Mouse (Mus musculus): Measurements from ENCODE around the gene Ephb1. TPM values are rescaled to one million over a fixed set of nuclear protein-coding genes. Genes with fewer than 3 reads are reported as not detected.

Ephb1 gene
- polyA plus RNA-seq, 1 experiment = 3.0 TPM

- TF ChIP-seq CTCF (IDR thresholded peaks at IDR 0.05; ENCODE audit: control insufficient read depth, insufficient read depth, insufficient replicate concordance, low read depth, low read length) (no peak), POLR2A (IDR thresholded peaks at IDR 0.05; ENCODE audit: control insufficient read depth, low read depth, low read length) (no peak)
- H3K27me3 ChIP-seq (ENCODE audit: control insufficient read depth, insufficient read depth, low read length) = no peaks in the 10 kb centered on the region
- peaks cover 3% of the 10 kb centered on the region for H3K4me1 ChIP-seq (ENCODE audit: control insufficient read depth, insufficient read depth, low read length)
- no peak overlapping the region for H3K27ac ChIP-seq (ENCODE audit: control insufficient read depth, insufficient read depth, low read depth, low read length)
- no peaks in the 10 kb centered on the region for H3K36me3 ChIP-seq (ENCODE audit: control insufficient read depth, insufficient read depth, low read length)
- H3K4me3 ChIP-seq (ENCODE audit: control insufficient read depth, low read depth, low read length) = no peak overlapping the region
Observed at GRCm38 (mm10) chr9:102359311-102359710, 4.8 kb upstream of the Ephb1 start.

GRCm38 (mm10) chr9:102358711-102359110, 4.2 kb upstream of the Ephb1 start:
- Histone ChIP-seq H3K27me3 (ENCODE audit: control insufficient read depth, insufficient read depth, low read length) (no peaks in the 10 kb centered on the region), H3K4me3 (ENCODE audit: control insufficient read depth, low read depth, low read length) (no peak overlapping the region), H3K4me1 (ENCODE audit: control insufficient read depth, insufficient read depth, low read length) (peaks cover 5% of the 10 kb centered on the region), H3K27ac (ENCODE audit: control insufficient read depth, insufficient read depth, low read depth, low read length) (no peak overlapping the region), H3K36me3 (ENCODE audit: control insufficient read depth, insufficient read depth, low read length) (no peaks in the 10 kb centered on the region)
- TF ChIP-seq POLR2A (IDR thresholded peaks at IDR 0.05; ENCODE audit: control insufficient read depth, low read depth, low read length) (no peak), CTCF (IDR thresholded peaks at IDR 0.05; ENCODE audit: control insufficient read depth, insufficient read depth, insufficient replicate concordance, low read depth, low read length) (no peak)

- no peaks in the 10 kb centered on the region for H3K27me3 ChIP-seq (ENCODE audit: control insufficient read depth, insufficient read depth, low read length)
- TF ChIP-seq POLR2A (IDR thresholded peaks at IDR 0.05; ENCODE audit: control insufficient read depth, low read depth, low read length) = no peak
- TF ChIP-seq CTCF (IDR thresholded peaks at IDR 0.05; ENCODE audit: control insufficient read depth, insufficient read depth, insufficient replicate concordance, low read depth, low read length) = no peak
Observed at GRCm38 (mm10) chr9:102358011-102358410, 3.5 kb upstream of the Ephb1 start.

GRCm38 (mm10) chr9:102356516-102356915, 2.0 kb upstream of the Ephb1 start:
- Histone ChIP-seq H3K27me3 (ENCODE audit: control insufficient read depth, insufficient read depth, low read length) (no peaks in the 10 kb centered on the region), H3K36me3 (ENCODE audit: control insufficient read depth, insufficient read depth, low read length) (no peaks in the 10 kb centered on the region), H3K4me3 (ENCODE audit: control insufficient read depth, low read depth, low read length) (no peak overlapping the region), H3K27ac (ENCODE audit: control insufficient read depth, insufficient read depth, low read depth, low read length) (no peak overlapping the region), H3K4me1 (ENCODE audit: control insufficient read depth, insufficient read depth, low read length) (peaks cover 6% of the 10 kb centered on the region)
- TF ChIP-seq POLR2A (IDR thresholded peaks at IDR 0.05; ENCODE audit: control insufficient read depth, low read depth, low read length) (no peak), CTCF (IDR thresholded peaks at IDR 0.05; ENCODE audit: control insufficient read depth, insufficient read depth, insufficient replicate concordance, low read depth, low read length) (no peak)

More at GRCm38 (mm10) chr9:102358011-102358410, 3.5 kb upstream of the Ephb1 start:
- Histone ChIP-seq H3K27ac (ENCODE audit: control insufficient read depth, insufficient read depth, low read depth, low read length) (no peak overlapping the region), H3K4me1 (ENCODE audit: control insufficient read depth, insufficient read depth, low read length) (peaks cover 6% of the 10 kb centered on the region), H3K36me3 (ENCODE audit: control insufficient read depth, insufficient read depth, low read length) (no peaks in the 10 kb centered on the region), H3K4me3 (ENCODE audit: control insufficient read depth, low read depth, low read length) (no peak overlapping the region)

- Histone ChIP-seq H3K4me1 (ENCODE audit: control insufficient read depth, insufficient read depth, low read length) (peaks cover 6% of the 10 kb centered on the region), H3K27ac (ENCODE audit: control insufficient read depth, insufficient read depth, low read depth, low read length) (no peak overlapping the region), H3K36me3 (ENCODE audit: control insufficient read depth, insufficient read depth, low read length) (no peaks in the 10 kb centered on the region), H3K4me3 (ENCODE audit: control insufficient read depth, low read depth, low read length) (no peak overlapping the region), H3K27me3 (ENCODE audit: control insufficient read depth, insufficient read depth, low read length) (no peaks in the 10 kb centered on the region)
- TF ChIP-seq CTCF (IDR thresholded peaks at IDR 0.05; ENCODE audit: control insufficient read depth, insufficient read depth, insufficient replicate concordance, low read depth, low read length) (no peak), POLR2A (IDR thresholded peaks at IDR 0.05; ENCODE audit: control insufficient read depth, low read depth, low read length) (no peak)
Observed at GRCm38 (mm10) chr9:102355726-102356125, 1.2 kb upstream of the Ephb1 start.

- H3K36me3 ChIP-seq (ENCODE audit: control insufficient read depth, insufficient read depth, low read length) = no peaks in the 10 kb centered on the region
- H3K4me1 ChIP-seq (ENCODE audit: control insufficient read depth, insufficient read depth, low read length) = peaks cover 6% of the 10 kb centered on the region
- TF ChIP-seq POLR2A (IDR thresholded peaks at IDR 0.05; ENCODE audit: control insufficient read depth, low read depth, low read length) (no peak), CTCF (IDR thresholded peaks at IDR 0.05; ENCODE audit: control insufficient read depth, insufficient read depth, insufficient replicate concordance, low read depth, low read length) (no peak)
- peak overlapping the region; percentile 80 for H3K4me3 ChIP-seq (ENCODE audit: control insufficient read depth, low read depth, low read length)
- H3K27ac ChIP-seq (ENCODE audit: control insufficient read depth, insufficient read depth, low read depth, low read length) = no peak overlapping the region
- H3K27me3 ChIP-seq (ENCODE audit: control insufficient read depth, insufficient read depth, low read length) = no peaks in the 10 kb centered on the region
Observed at GRCm38 (mm10) chr9:102353636-102354491, 629 bp downstream of the Ephb1 start.

GRCm38 (mm10) chr9:102353056-102353635, 1.3 kb downstream of the Ephb1 start:
- no peak overlapping the region; the same call in 1 of the 2 replicates for H3K4me3 ChIP-seq (ENCODE audit: control insufficient read depth, low read depth, low read length)
- peaks cover 6% of the 10 kb centered on the region for H3K4me1 ChIP-seq (ENCODE audit: control insufficient read depth, insufficient read depth, low read length)
- TF ChIP-seq POLR2A (IDR thresholded peaks at IDR 0.05; ENCODE audit: control insufficient read depth, low read depth, low read length) (no peak), CTCF (IDR thresholded peaks at IDR 0.05; ENCODE audit: control insufficient read depth, insufficient read depth, insufficient replicate concordance, low read depth, low read length) (no peak)
- no peak overlapping the region for H3K27ac ChIP-seq (ENCODE audit: control insufficient read depth, insufficient read depth, low read depth, low read length)
- H3K36me3 ChIP-seq (ENCODE audit: control insufficient read depth, insufficient read depth, low read length) = no peaks in the 10 kb centered on the region
- H3K27me3 ChIP-seq (ENCODE audit: control insufficient read depth, insufficient read depth, low read length) = no peaks in the 10 kb centered on the region
